In the genomic region with DNA sequence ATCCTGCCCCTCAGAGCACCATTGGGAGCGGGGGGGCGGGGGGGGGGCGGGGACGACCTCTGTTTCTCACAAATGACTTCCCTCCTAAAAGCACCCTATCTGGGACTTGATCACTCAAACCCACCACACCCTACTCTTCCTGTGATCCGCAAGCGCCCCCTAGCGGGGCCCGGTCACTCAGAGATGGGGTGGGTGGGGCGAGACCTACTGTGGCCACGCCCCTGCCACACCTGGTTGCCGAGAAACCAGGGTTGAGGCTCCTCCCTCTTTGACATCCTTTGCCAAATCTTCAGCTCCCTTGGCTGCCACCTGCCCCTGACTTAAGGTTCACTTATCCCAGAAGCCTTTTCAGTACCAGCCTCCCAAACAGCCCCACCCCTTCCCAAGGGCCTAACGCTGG, we compare ENCODE assay signal across 8 mouse cellular contexts. TPM values are rescaled to one million over a fixed set of nuclear protein-coding genes. Genes with fewer than 3 reads are reported as not detected.
A peak's percentile ranks its signal among the peaks of the same experiment; 100 is the strongest.
DNase-seq lines count a peak whose midpoint lies in the region; ATAC-seq and TF ChIP-seq lines count a peak whose summit lies in the region.

No protein-coding gene starts in this region.

- H3K36me3 ChIP-seq in hindbrain, embryonic 10.5 days, result no peaks in the 10 kb centered on the region
- H3K36me3 ChIP-seq in hindbrain, embryonic 13.5 days, result no peaks in the 10 kb centered on the region
- H3K36me3 ChIP-seq in kidney, embryonic 14.5 days (ENCODE audit: control insufficient read depth, insufficient read depth, low read length), result no peaks in the 10 kb centered on the region
- no peaks in the 10 kb centered on the region for H3K36me3 ChIP-seq in liver, embryonic 14.5 days (replicated peaks; ENCODE audit: control insufficient read depth, insufficient read depth, low read depth)

- H3K4me2 ChIP-seq in hindbrain, embryonic 13.5 days, result no peak overlapping the region
- 0 out of 2 replicates have a peak overlapping the region, but pooled peaks have one; percentile 97 for H3K4me2 ChIP-seq in kidney, embryonic 14.5 days (replicated peaks; ENCODE audit: low read depth, low read length)
- H3K4me2 ChIP-seq in liver, embryonic 14.5 days (ENCODE audit: low read depth), result peak overlapping the region; percentile 82

- peaks cover 4% of the 10 kb centered on the region; the same call in 1 of the 2 replicates for H3K9me3 ChIP-seq in hindbrain, embryonic 10.5 days
- no peaks in the 10 kb centered on the region for H3K9me3 ChIP-seq in hindbrain, embryonic 13.5 days
- no peaks in the 10 kb centered on the region for H3K9me3 ChIP-seq in kidney, embryonic 14.5 days (ENCODE audit: control insufficient read depth, low read length)
- H3K9me3 ChIP-seq in liver, embryonic 14.5 days (ENCODE audit: control insufficient read depth, low read length), result no peaks in the 10 kb centered on the region

- H3K9ac ChIP-seq in hindbrain, embryonic 13.5 days, result no peak overlapping the region
- no peak overlapping the region for H3K9ac ChIP-seq in kidney, embryonic 14.5 days (ENCODE audit: low read depth, low read length)
- H3K9ac ChIP-seq in liver, embryonic 14.5 days (replicated peaks), result no peak overlapping the region

- peak; percentile 61 for DNase-seq in hindbrain, embryonic 10.5 days (ENCODE audit: low spot score)
- peak; percentile 66 for DNase-seq in c-Kit-positive CD71-negative TER-119-negative erythroid progenitor cells, embryonic 14.5 days (ENCODE audit: low read depth)
- DNase-seq in gastrocnemius, postnatal 25 days, result peak; percentile 55
- DNase-seq in liver, embryonic 14.5 days (ENCODE audit: low read depth in 3 of 3, low spot score in 3 of 3), result peak; percentile 50 to 78 (median 52)
- DNase-seq in thymus, postnatal 0 days (ENCODE audit: low spot score), result peak; percentile 91

- peak overlapping the region; percentile 61; the same call in 1 of the 2 replicates for H3K4me3 ChIP-seq in hindbrain, embryonic 10.5 days
- no peak overlapping the region for H3K4me3 ChIP-seq in hindbrain, embryonic 13.5 days
- no peak overlapping the region for H3K4me3 ChIP-seq in kidney, embryonic 14.5 days (ENCODE audit: low read length)
- peak overlapping the region in 1 of 2 experiments; percentile 48; a peak in 1 of 4 replicates for H3K4me3 ChIP-seq in liver, embryonic 14.5 days (ENCODE audit: insufficient read depth in 1 of 2, low read depth in 2 of 2, low read length in 2 of 2)

- WGBS in hindbrain, embryonic 10.5 days, result 7% methylated on average over 12 of the region's 12 CpGs
- 7% methylated on average over 12 of the region's 12 CpGs for WGBS in hindbrain, embryonic 13.5 days
- 5% methylated on average over 12 of the region's 12 CpGs for WGBS in kidney, embryonic 14.5 days
- WGBS in liver, embryonic 14.5 days (ENCODE audit: insufficient replicate concordance), result 7% methylated on average over 12 of the region's 12 CpGs

- H3K4me1 ChIP-seq in hindbrain, embryonic 10.5 days (replicated peaks), result peaks cover 70% of the 10 kb centered on the region
- peaks cover 36% of the 10 kb centered on the region for H3K4me1 ChIP-seq in hindbrain, embryonic 13.5 days (replicated peaks)
- peaks cover 10% of the 10 kb centered on the region; the same call in 1 of the 2 replicates for H3K4me1 ChIP-seq in kidney, embryonic 14.5 days (ENCODE audit: control insufficient read depth, insufficient read depth, low read length)
- peaks cover 28 to 34% of the 10 kb centered on the region in 2 experiments for H3K4me1 ChIP-seq in liver, embryonic 14.5 days (replicated peaks; ENCODE audit: control insufficient read depth in 2 of 2, insufficient read depth in 2 of 2, low read length in 1 of 2)

- TF ChIP-seq EP300 in liver, embryonic 14.5 days (IDR thresholded peaks at IDR 0.05; ENCODE audit: low read depth), result no peak

- H3K27ac ChIP-seq in hindbrain, embryonic 10.5 days, result 0 out of 2 replicates have a peak overlapping the region, but pooled peaks have one; percentile 73
- no peak overlapping the region for H3K27ac ChIP-seq in hindbrain, embryonic 13.5 days
- no peak overlapping the region for H3K27ac ChIP-seq in kidney, embryonic 14.5 days (ENCODE audit: low read depth, low read length)
- peak overlapping the region; percentile 45 for H3K27ac ChIP-seq in liver, embryonic 14.5 days

- peaks cover 86% of the 10 kb centered on the region for H3K27me3 ChIP-seq in hindbrain, embryonic 10.5 days (ENCODE audit: insufficient read depth, poor library complexity, severe bottlenecking)
- H3K27me3 ChIP-seq in hindbrain, embryonic 13.5 days, result peaks cover 79% of the 10 kb centered on the region
- H3K27me3 ChIP-seq in kidney, embryonic 14.5 days (ENCODE audit: control insufficient read depth, insufficient read depth, low read length), result peaks cover 41% of the 10 kb centered on the region
- peaks cover 44% of the 10 kb centered on the region for H3K27me3 ChIP-seq in liver, embryonic 14.5 days (ENCODE audit: control insufficient read depth, insufficient read depth, low read length)

- TF ChIP-seq CTCF in liver, embryonic 14.5 days (IDR thresholded peaks at IDR 0.05; ENCODE audit: low read depth), result peak; percentile 79

- ATAC-seq in hindbrain, embryonic 13.5 days (ENCODE audit: low FRiP score), result no peak
- ATAC-seq in kidney, embryonic 14.5 days (ENCODE audit: low FRiP score, low TSS enrichment), result 0 out of 2 replicates have a peak, but pooled peaks have one; percentile 14
- ATAC-seq in liver, embryonic 14.5 days (ENCODE audit: insufficient read depth), result peak; percentile 15; the same call in 1 of the 2 replicates
- ATAC-seq in neutrophil, adult 5-6 weeks (ENCODE audit: extremely low read depth, insufficient number of reproducible peaks, low FRiP score, poor library complexity, severe bottlenecking), result peak; percentile 39; the same call in 1 of the 2 replicates

RNA-seq across cellular contexts. Expression of a gene that starts 0.8 kb away (rescaled TPM):
- 4.4 and 5.1 TPM in 2 replicates for polyA plus RNA-seq in hindbrain, embryonic 10.5 days (2016; fragmentation: Nextera tagmentation; extraction: Ambion mirVana)
- 0.78 and 1.5 TPM in 2 replicates for polyA plus RNA-seq in hindbrain, embryonic 13.5 days (2015; fragmentation: Nextera tagmentation; extraction: Ambion mirVana)
- total RNA-seq in gastrocnemius, postnatal 25 days (2021), result 1 to 10 TPM; 1.9 to 3.1 TPM
- 9.5 and 12.9 TPM in 2 replicates for polyA plus RNA-seq in kidney, embryonic 14.5 days (2014; fragmentation: Nextera tagmentation; extraction: Ambion mirVana)
- 1.0 and 1.6 TPM in 2 replicates for polyA plus RNA-seq in liver, embryonic 14.5 days (2012; rRNA removed)
- polyA plus RNA-seq in liver, embryonic 14.5 days (2014; fragmentation: Nextera tagmentation; extraction: Ambion mirVana), result 1.7 and 1.9 TPM in 2 replicates
- total RNA-seq in neutrophil, adult 5-6 weeks (2017), result not detected in 2 replicates
- 17.3 and 23.6 TPM in 2 replicates for polyA plus RNA-seq in thymus, postnatal 0 days (2015; fragmentation: Nextera tagmentation; extraction: Ambion mirVana)

RNA-seq across cellular contexts. Expression of a gene that starts 6.4 kb away (rescaled TPM):
- polyA plus RNA-seq in hindbrain, embryonic 10.5 days (2016; fragmentation: Nextera tagmentation; extraction: Ambion mirVana), result 44.1 and 47.6 TPM in 2 replicates
- polyA plus RNA-seq in hindbrain, embryonic 13.5 days (2015; fragmentation: Nextera tagmentation; extraction: Ambion mirVana), result 67.1 and 68.7 TPM in 2 replicates
- total RNA-seq in gastrocnemius, postnatal 25 days (2021), result 10 to 100 TPM; 12.4 to 14.5 TPM
- polyA plus RNA-seq in kidney, embryonic 14.5 days (2014; fragmentation: Nextera tagmentation; extraction: Ambion mirVana), result 37.8 and 48.0 TPM in 2 replicates
- 18.1 and 19.3 TPM in 2 replicates for polyA plus RNA-seq in liver, embryonic 14.5 days (2012; rRNA removed)
- polyA plus RNA-seq in liver, embryonic 14.5 days (2014; fragmentation: Nextera tagmentation; extraction: Ambion mirVana), result 9.5 and 10.8 TPM in 2 replicates
- total RNA-seq in neutrophil, adult 5-6 weeks (2017), result 25.9 and 27.0 TPM in 2 replicates
- polyA plus RNA-seq in thymus, postnatal 0 days (2015; fragmentation: Nextera tagmentation; extraction: Ambion mirVana), result 34.0 and 36.5 TPM in 2 replicates

RNA-seq across cellular contexts. Expression of a gene that starts 11.9 kb away (rescaled TPM):
- polyA plus RNA-seq in hindbrain, embryonic 10.5 days (2016; fragmentation: Nextera tagmentation; extraction: Ambion mirVana), result 1.3 TPM in 2 replicates
- 1.0 TPM in 2 replicates for polyA plus RNA-seq in hindbrain, embryonic 13.5 days (2015; fragmentation: Nextera tagmentation; extraction: Ambion mirVana)
- under 1 TPM in 1 of 2 experiments, not detected in 1; 0.33 TPM for total RNA-seq in gastrocnemius, postnatal 25 days (2021)
- polyA plus RNA-seq in kidney, embryonic 14.5 days (2014; fragmentation: Nextera tagmentation; extraction: Ambion mirVana), result 1.7 and 2.3 TPM in 2 replicates
- 1.2 and 1.3 TPM in 2 replicates for polyA plus RNA-seq in liver, embryonic 14.5 days (2012; rRNA removed)
- 0.40 and 0.52 TPM in 2 replicates for polyA plus RNA-seq in liver, embryonic 14.5 days (2014; fragmentation: Nextera tagmentation; extraction: Ambion mirVana)
- 0.25 and 0.58 TPM in 2 replicates for total RNA-seq in neutrophil, adult 5-6 weeks (2017)
- polyA plus RNA-seq in thymus, postnatal 0 days (2015; fragmentation: Nextera tagmentation; extraction: Ambion mirVana), result 0.40 and 0.68 TPM in 2 replicates

RNA-seq across cellular contexts. Expression of a gene that starts 40.3 kb away (rescaled TPM):
- 12.7 and 18.6 TPM in 2 replicates for polyA plus RNA-seq in hindbrain, embryonic 10.5 days (2016; fragmentation: Nextera tagmentation; extraction: Ambion mirVana)
- 14.9 and 17.8 TPM in 2 replicates for polyA plus RNA-seq in hindbrain, embryonic 13.5 days (2015; fragmentation: Nextera tagmentation; extraction: Ambion mirVana)
- 1 to 10 TPM; 3.3 to 3.5 TPM for total RNA-seq in gastrocnemius, postnatal 25 days (2021)
- polyA plus RNA-seq in kidney, embryonic 14.5 days (2014; fragmentation: Nextera tagmentation; extraction: Ambion mirVana), result 17.6 and 23.6 TPM in 2 replicates
- polyA plus RNA-seq in liver, embryonic 14.5 days (2012; rRNA removed), result 2.8 and 3.3 TPM in 2 replicates
- 3.1 and 3.2 TPM in 2 replicates for polyA plus RNA-seq in liver, embryonic 14.5 days (2014; fragmentation: Nextera tagmentation; extraction: Ambion mirVana)
- 10.7 and 10.8 TPM in 2 replicates for total RNA-seq in neutrophil, adult 5-6 weeks (2017)
- polyA plus RNA-seq in thymus, postnatal 0 days (2015; fragmentation: Nextera tagmentation; extraction: Ambion mirVana), result 20.3 and 26.9 TPM in 2 replicates

RNA-seq across cellular contexts. Expression of a gene that starts 40.6 kb away (rescaled TPM):
- polyA plus RNA-seq in hindbrain, embryonic 10.5 days (2016; fragmentation: Nextera tagmentation; extraction: Ambion mirVana), result 398 and 446 TPM in 2 replicates
- polyA plus RNA-seq in hindbrain, embryonic 13.5 days (2015; fragmentation: Nextera tagmentation; extraction: Ambion mirVana), result 507 and 515 TPM in 2 replicates
- total RNA-seq in gastrocnemius, postnatal 25 days (2021), result 100 to 1,000 TPM; 459 to 461 TPM
- 447 and 572 TPM in 2 replicates for polyA plus RNA-seq in kidney, embryonic 14.5 days (2014; fragmentation: Nextera tagmentation; extraction: Ambion mirVana)
- 119 and 215 TPM in 2 replicates for polyA plus RNA-seq in liver, embryonic 14.5 days (2012; rRNA removed)
- polyA plus RNA-seq in liver, embryonic 14.5 days (2014; fragmentation: Nextera tagmentation; extraction: Ambion mirVana), result 276 and 284 TPM in 2 replicates
- total RNA-seq in neutrophil, adult 5-6 weeks (2017), result 31.2 and 33.6 TPM in 2 replicates
- polyA plus RNA-seq in thymus, postnatal 0 days (2015; fragmentation: Nextera tagmentation; extraction: Ambion mirVana), result 821 and 873 TPM in 2 replicates

Comparison
In these comparisons a context has a peak if more than half of its experiments do, and no peak if none do; other contexts are left out.
1. H3K27ac ChIP-seq: peak in hindbrain, embryonic 10.5 days (single experiment) and liver, embryonic 14.5 days (single experiment); none in hindbrain, embryonic 13.5 days (single experiment) and kidney, embryonic 14.5 days (single experiment).
2. Peak in every context shown above with its lines, with median percentiles within 50 percentile points of each other: DNase-seq.